Mouse (Mus musculus) monocyte, adult 5-6 weeks (primary cell): ENCODE results near the gene Adipor2. TPM values are rescaled to one million over a fixed set of nuclear protein-coding genes. Genes with fewer than 3 reads are reported as not detected.

Experiments
- total RNA-seq: library from RNA; stranded (forward); fragments of 200-1000, 200-491, 200-594 nt; gene quantifications from 3 replicates; pipeline ENCODE4 v1.2.3, GENCODE M21; 2017

Gene Adipor2
- total RNA-seq, 1 experiment from 2014 or later = 127 TPM

Other genes with a start within 250 kb of the Adipor2 start
- gene Dcp1b, start 242.5 kb downstream of the Adipor2 start, total RNA-seq = 15.3 to 24.8 TPM (median 15.7 TPM) in 3 replicates
- gene Cacna1c, start 221.3 kb downstream of the Adipor2 start, total RNA-seq = not detected in 3 replicates
- gene Cacna2d4, start 181.2 kb downstream of the Adipor2 start, total RNA-seq = 0.29 to 1.9 TPM (median 0.43 TPM) in 3 replicates
- 0.11 to 1.6 TPM (median 0.48 TPM) in 3 replicates for gene Lrtm2, start 86.9 kb downstream of the Adipor2 start, total RNA-seq
- gene Fbxl14, start 62.0 kb upstream of the Adipor2 start, total RNA-seq = 36.9 to 41.1 TPM (median 37.0 TPM) in 3 replicates
- gene Wnt5b, start 126.6 kb upstream of the Adipor2 start, total RNA-seq = 0.48 TPM in 1 of 3 replicates, not detected in the others